Mouse (Mus musculus) heart, embryonic 10.5 days (tissue): ENCODE measurements around the gene Rgs12. TPM values are rescaled to one million over a fixed set of nuclear protein-coding genes. Genes with fewer than 3 reads are reported as not detected.

Source experiments
- DNase-seq: peaks from one replicate; pipeline ENCODE4 v3.0.0-alpha.2; 2017; ENCODE audit warnings: low spot score
- H3K27ac ChIP-seq: fragments of 300-500 bp; sonication (generic); 2 replicates; pipeline ENCODE4 v1.5.1; 2016; ENCODE audit warnings: mild to moderate bottlenecking
- H3K27me3 ChIP-seq: fragments of 300-500 bp; sonication (generic); 2 replicates; pipeline ENCODE4 v1.6.1; 2016; ENCODE audit warnings: mild to moderate bottlenecking; ENCODE audit not compliant: poor library complexity, insufficient read depth, severe bottlenecking
- H3K36me3 ChIP-seq: fragments of 300-500 bp; sonication (generic); 2 replicates; pipeline ENCODE4 v1.6.1; 2016; ENCODE audit warnings: mild to moderate bottlenecking, moderate library complexity
- H3K4me1 ChIP-seq: fragments of 300-500 bp; sonication (generic); 2 replicates; pipeline ENCODE4 v1.6.1; 2016; ENCODE audit warnings: mild to moderate bottlenecking
- H3K4me3 ChIP-seq: fragments of 300-500 bp; sonication (generic); 2 replicates; pipeline ENCODE4 v1.5.1; 2016; ENCODE audit warnings: mild to moderate bottlenecking, moderate library complexity
- H3K9me3 ChIP-seq: fragments of 300-500 bp; sonication (generic); 2 replicates; pipeline ENCODE4 v1.6.1; 2016; ENCODE audit warnings: mild to moderate bottlenecking, moderate library complexity
- WGBS: fragments of 180-500 bp; shearing (Covaris S2); methylation state at CpG from one replicate; pipeline ENCODE4 v1.1.7; 2016; 5-methylcytosine and 5-hydroxymethylcytosine counted together
- polyA plus RNA-seq: library from polyadenylated mRNA; unstranded; fragments of >200 nt; fragmentation: Nextera tagmentation; extraction: Ambion mirVana; gene quantifications from 2 replicates; pipeline ENCODE4 v1.2.1, GENCODE M21; 2016

Gene Rgs12
- polyA plus RNA-seq, 1 experiment from 2014 or later, result 32.8 TPM

DNA sequence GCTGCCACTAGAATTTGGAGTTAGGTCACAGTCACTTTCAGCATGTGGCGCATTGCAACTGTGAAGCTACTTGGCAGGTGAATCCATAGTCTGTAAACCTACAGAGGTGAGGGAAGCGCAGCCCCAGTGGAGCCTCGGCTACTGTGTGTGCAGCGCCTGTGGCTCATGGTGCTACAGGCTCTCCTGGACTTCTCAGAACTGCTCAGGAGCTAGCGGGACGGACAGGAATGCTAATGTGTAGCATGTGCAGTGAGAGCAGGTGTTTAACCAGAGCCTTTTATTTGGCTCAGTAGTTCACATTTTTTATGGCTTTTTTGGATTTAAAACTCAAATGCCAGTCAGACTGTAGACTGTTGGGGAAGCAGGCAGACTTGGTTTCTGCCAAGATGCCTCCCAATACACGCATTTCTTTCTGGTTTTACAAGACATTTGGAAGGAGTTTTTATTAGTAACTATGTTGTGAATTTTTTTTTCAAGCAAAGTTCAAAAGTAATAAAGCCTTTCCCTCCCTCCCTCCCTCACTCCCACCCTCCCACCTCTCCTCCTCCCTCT lies 54.4 kb downstream of the Rgs12 start:
- no peaks in the 10 kb centered on the region for H3K27me3 ChIP-seq
- H3K4me1 ChIP-seq, result peaks cover 23% of the 10 kb centered on the region
- H3K27ac ChIP-seq, result no peak overlapping the region
- no peak for DNase-seq
- WGBS, result 89% methylated on average over 7 of the region's 7 CpGs
- H3K4me3 ChIP-seq, result no peak overlapping the region
- H3K36me3 ChIP-seq, result peaks cover 38% of the 10 kb centered on the region
- H3K9me3 ChIP-seq, result no peaks in the 10 kb centered on the region

DNA sequence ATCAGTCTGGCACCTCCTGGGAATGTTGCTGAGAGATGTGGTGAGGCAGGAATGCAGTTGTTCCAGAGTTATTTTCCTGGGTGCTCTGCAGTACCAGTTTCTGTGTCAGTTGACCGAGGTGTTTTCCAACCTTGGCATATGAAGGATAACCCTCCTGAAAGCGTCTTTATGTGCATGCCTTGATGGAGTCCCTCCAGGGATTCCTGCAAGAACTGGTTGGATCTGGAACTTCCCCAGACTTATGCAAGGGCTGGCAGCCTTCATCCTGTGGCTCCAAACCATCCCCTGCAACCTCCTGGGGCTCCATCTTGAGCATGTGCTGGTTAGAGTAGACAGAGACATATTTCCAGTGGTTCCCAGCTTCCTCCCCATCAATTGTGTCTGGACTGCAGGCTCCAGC lies 55.5 kb downstream of the Rgs12 start:
- WGBS, result 84% methylated on average over 2 of the region's 2 CpGs
- no peak for DNase-seq
- peaks cover 27% of the 10 kb centered on the region for H3K4me1 ChIP-seq
- no peaks in the 10 kb centered on the region for H3K9me3 ChIP-seq
- H3K36me3 ChIP-seq, result peaks cover 40% of the 10 kb centered on the region
- H3K27ac ChIP-seq, result no peak overlapping the region
- no peaks in the 10 kb centered on the region for H3K27me3 ChIP-seq
- no peak overlapping the region for H3K4me3 ChIP-seq

DNA sequence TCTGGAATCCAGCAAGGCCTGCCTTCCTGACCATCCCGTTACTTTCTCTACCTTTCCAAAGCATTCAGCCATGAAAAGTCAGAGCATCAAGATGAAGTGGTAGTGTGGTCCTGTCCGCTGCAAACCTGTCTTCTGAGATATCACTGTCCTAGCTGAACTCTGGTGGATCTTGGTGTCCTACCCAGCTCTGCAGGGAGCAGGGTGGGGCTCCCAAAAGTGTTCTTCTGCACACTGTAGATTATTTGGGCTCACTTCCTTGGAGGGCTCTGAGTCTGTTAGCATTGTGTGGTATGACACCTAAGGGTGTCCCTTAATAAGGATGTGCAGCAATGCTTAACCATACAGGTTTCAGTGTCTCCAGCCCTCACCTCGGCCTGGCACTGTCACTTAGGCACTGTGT lies 56.4 kb downstream of the Rgs12 start:
- Histone ChIP-seq H3K36me3 (peaks cover 39% of the 10 kb centered on the region), H3K4me1 (peaks cover 27% of the 10 kb centered on the region), H3K27me3 (no peaks in the 10 kb centered on the region), H3K9me3 (no peaks in the 10 kb centered on the region), H3K27ac (no peak overlapping the region), H3K4me3 (no peak overlapping the region)
- DNase-seq, result no peak
- WGBS, result 86% methylated on average over 3 of the region's 3 CpGs

DNA sequence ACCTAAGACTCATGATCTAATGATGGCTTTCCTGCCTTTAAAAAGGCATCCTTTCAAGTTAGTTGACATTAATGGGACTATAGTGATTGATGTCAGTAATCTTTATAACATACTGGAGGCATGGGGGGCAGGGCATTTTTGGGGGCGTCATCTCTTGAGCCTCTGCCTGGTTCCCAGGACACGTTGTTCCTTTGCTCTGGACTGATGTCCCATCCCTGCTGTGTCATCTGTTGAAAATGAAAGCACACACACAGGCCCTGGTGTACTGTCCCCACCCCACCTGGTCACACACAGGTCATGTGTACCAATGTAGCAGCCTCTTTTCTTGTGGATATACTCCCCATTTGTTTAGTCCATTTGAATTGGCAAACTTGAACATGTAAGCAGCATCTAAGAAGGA lies 57.4 kb downstream of the Rgs12 start:
- Histone ChIP-seq H3K36me3 (peaks cover 40% of the 10 kb centered on the region), H3K4me3 (no peak overlapping the region), H3K4me1 (peaks cover 24% of the 10 kb centered on the region), H3K9me3 (no peaks in the 10 kb centered on the region), H3K27me3 (no peaks in the 10 kb centered on the region), H3K27ac (no peak overlapping the region)
- WGBS, result 89% methylated on average over 2 of the region's 2 CpGs
- no peak for DNase-seq

DNA sequence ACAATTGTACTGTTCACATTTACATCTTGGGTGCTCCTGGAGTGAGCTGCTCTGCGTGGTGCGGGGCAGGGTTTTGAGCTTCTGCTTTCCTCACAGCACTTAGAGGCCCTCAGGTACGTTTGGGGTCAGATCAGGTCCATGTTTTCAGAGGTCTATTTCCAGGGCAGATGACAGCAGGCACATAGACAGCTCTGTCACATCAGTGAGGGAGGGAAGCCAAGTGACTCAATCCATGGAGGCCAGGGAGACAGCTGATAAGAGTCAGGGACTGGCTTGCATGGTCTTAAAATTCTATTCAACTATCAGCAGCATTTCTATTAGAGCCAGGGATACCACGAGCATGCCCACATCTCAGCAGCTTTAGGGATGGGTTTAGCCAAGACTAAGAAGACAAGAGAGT lies 59.9 kb downstream of the Rgs12 start:
- no peak overlapping the region for H3K4me3 ChIP-seq
- WGBS, result 67% methylated on average over 4 of the region's 4 CpGs

DNA sequence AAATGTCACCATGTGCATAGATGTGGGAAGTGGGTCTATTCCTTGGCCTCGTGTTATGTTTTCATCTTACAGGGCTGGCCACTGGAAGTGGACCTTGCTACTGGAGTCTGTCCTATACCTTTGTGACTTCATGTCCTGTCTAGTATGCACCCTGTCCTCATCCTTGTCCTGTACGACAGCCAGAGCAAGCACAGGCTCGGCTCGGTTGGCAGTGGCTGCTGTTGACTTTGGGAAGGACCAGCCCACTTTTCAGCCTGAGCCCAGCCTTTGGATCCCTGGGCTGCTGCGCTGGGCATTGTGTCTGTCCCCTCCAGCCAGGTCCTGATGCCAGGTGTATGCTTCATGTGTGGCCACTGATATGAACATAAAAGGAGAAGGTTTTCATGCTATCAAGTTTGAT lies 61.4 kb downstream of the Rgs12 start:
- no peaks in the 10 kb centered on the region for H3K27me3 ChIP-seq
- peaks cover 26% of the 10 kb centered on the region for H3K36me3 ChIP-seq
- H3K27ac ChIP-seq, result no peak overlapping the region
- no peak for DNase-seq
- no peak overlapping the region for H3K4me3 ChIP-seq
- no peaks in the 10 kb centered on the region for H3K9me3 ChIP-seq
- WGBS, result 72% methylated on average over 5 of the region's 5 CpGs
- peaks cover 7% of the 10 kb centered on the region; the same call in 1 of the 2 replicates for H3K4me1 ChIP-seq

More for the DNA sequence above, 59.9 kb downstream of the Rgs12 start:
- H3K4me1 ChIP-seq, result peaks cover 9% of the 10 kb centered on the region; the same call in 1 of the 2 replicates
- no peak overlapping the region for H3K27ac ChIP-seq
- no peaks in the 10 kb centered on the region for H3K27me3 ChIP-seq
- H3K36me3 ChIP-seq, result peaks cover 33% of the 10 kb centered on the region
- H3K9me3 ChIP-seq, result no peaks in the 10 kb centered on the region
- DNase-seq, result no peak

DNA sequence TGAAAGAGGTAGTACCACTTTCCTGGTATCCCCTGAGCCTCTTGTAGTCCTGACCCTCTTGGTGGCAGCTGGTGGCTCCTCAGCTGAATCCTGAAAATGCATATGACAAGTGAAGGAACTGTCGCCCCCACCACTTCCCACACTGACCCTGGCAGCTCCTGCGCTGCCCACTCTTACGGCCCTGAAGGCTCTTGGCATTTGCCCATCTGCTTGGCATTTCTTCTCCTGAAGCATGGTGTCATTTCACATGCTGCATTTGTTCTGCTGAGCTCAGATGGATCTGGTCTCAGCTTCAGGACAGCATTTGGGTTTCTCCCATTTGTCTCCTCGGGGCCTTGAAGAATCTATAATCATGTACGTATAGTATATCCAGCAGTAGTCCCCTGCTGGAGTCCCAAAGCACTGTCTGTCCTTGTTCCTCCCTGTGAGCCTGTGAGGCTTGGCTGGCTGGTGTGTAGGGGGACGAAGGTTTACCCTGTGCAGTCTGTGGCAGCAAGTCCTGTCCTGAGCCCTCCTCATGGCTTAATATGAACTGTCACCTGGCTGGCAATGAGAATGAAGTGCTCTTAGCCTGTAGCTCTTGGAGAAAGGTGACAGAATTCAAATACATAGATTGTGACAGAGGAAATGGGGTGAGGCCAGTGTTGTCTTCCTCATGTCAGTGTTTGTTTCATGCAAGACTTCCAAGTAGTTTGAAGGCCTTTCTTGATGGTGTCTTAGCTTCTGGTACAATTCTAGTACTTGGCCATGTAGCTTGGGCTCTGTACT lies 62.1 kb downstream of the Rgs12 start:
- 94% methylated on average over 6 of the region's 6 CpGs for WGBS
- Histone ChIP-seq H3K27ac (no peak overlapping the region), H3K4me3 (no peak overlapping the region), H3K27me3 (no peaks in the 10 kb centered on the region), H3K4me1 (peaks cover 7% of the 10 kb centered on the region; the same call in 1 of the 2 replicates), H3K36me3 (peaks cover 20% of the 10 kb centered on the region), H3K9me3 (no peaks in the 10 kb centered on the region)
- DNase-seq, result no peak

DNA sequence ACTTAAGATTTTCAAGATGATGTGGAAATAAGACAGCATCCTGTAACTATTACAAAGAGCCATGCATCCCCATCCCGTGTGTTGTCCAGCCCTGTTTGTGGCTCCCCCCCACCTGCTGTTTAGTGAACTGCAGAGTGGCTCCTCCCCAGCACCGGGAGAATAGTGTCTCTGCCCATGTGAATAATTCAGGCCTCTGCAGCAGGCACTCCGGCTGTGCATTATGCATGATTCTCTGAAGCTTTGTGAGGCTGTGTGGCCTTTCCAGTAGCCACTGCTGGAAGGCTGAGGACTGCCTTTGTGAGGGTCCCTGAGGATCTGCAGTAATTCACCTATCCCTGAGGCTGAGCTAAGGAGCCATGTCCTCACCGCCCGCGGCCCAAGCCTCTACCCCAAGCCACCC lies 64.8 kb downstream of the Rgs12 start:
- H3K27me3 ChIP-seq, result no peaks in the 10 kb centered on the region
- H3K9me3 ChIP-seq, result no peaks in the 10 kb centered on the region
- no peak overlapping the region for H3K27ac ChIP-seq
- 83% methylated on average over 6 of the region's 6 CpGs for WGBS
- H3K4me1 ChIP-seq, result peaks cover 8% of the 10 kb centered on the region
- H3K36me3 ChIP-seq, result peaks cover 10% of the 10 kb centered on the region
- DNase-seq, result no peak
- H3K4me3 ChIP-seq, result no peak overlapping the region

DNA sequence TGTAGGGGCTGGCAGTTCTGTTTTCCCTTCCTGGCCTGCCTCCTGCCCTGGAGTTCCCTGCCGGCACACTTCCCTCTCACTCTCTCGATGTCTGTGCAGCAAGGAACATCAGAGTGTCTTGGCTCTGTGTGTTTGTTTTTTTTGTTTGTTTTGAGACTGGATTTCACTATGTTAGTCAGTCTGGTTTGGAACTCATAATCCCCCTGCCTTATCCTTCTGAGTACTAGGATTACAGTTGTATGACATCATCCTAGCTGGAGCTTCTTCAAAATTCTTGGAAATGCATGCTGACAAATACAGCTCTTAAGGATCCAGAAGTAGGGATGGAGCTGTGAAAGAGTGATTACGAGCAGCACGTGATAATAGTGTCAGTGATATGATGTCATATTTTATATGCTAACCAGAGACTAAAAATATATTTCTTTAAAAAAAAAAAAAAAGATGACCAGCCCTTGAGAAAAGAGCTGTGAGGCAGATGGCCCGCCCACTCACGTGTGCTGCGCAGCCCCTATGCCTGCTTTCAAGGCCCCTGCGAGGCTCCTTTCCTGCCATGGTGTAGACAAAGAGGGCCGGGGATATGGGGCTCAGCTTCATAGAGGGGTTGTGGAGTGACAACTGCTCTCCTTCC lies 70.5 kb downstream of the Rgs12 start:
- 75% methylated on average over 9 of the region's 9 CpGs for WGBS

DNA sequence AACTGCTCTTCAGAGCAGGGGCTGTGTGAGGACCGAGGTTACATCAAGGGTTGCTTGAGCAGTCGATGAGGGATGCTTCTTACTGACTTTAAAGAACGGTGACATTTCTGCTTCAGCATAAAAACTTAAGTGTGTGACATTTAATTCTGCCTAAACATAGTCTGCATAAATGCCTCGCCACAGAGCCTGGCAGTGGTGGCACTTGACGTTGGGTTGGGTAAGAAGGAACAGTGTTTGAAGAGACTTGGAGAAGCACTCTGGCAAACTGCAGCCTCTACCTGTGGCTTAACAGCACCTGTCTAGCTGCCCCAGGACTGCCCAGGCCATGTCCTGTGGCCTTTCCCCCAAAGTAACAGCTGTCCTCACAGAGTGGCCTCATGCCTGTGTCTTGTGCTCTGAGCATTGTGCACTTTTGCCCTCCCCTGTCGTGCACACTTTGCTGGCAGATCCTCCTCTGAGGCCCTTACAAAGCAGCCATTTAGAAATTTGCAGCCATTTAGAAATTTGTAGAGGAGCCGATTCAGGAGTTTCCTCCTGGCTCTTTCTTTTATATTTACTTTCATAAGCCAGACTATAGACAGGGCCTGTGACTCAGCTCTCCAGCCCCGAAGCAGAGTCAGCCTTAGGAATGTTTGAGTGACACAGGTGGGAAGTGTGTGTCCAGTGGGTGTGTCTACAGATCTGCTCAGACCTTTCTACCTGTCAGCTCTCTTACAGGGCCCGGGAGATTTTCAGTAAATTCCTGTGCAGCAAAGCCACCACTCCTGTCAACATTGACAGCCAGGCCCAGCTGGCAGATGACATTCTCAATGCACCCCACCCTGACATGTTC lies 71.4 kb downstream of the Rgs12 start:
- H3K27ac ChIP-seq, result no peak overlapping the region
- H3K4me1 ChIP-seq, result peaks cover 50% of the 10 kb centered on the region
- 83% methylated on average over 9 of the region's 9 CpGs for WGBS
- H3K4me3 ChIP-seq, result no peak overlapping the region
- no peaks in the 10 kb centered on the region for H3K9me3 ChIP-seq
- peaks cover 44% of the 10 kb centered on the region for H3K36me3 ChIP-seq
- DNase-seq, result no peak
- no peaks in the 10 kb centered on the region for H3K27me3 ChIP-seq

More for the DNA sequence above, 70.5 kb downstream of the Rgs12 start:
- Histone ChIP-seq H3K36me3 (peaks cover 38% of the 10 kb centered on the region), H3K4me1 (peaks cover 44% of the 10 kb centered on the region), H3K4me3 (no peak overlapping the region), H3K27ac (no peak overlapping the region), H3K27me3 (no peaks in the 10 kb centered on the region), H3K9me3 (no peaks in the 10 kb centered on the region)
- no peak for DNase-seq

DNA sequence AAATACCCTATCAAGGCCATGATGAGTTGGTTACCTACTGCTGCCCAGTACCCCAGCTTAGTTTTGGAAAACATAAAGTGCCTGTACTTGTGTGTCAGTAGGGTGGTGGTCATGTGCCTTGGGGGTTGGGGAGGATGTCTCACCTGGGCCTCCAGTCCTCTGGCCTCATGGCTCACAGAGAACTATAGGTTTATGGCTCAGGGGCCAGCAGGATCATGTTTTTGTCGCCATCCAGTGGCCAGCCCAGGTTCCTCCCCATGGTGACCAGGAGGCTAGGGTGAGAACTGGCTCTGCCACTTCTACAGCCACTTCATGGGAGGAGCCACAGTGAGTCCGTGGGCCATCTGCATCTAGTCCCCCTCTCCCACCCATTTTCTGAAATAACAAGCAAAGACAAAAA lies 75.7 kb downstream of the Rgs12 start:
- no peak for DNase-seq
- Histone ChIP-seq H3K9me3 (no peaks in the 10 kb centered on the region), H3K4me1 (peaks cover 45% of the 10 kb centered on the region), H3K27me3 (no peaks in the 10 kb centered on the region), H3K4me3 (no peak overlapping the region), H3K27ac (no peak overlapping the region), H3K36me3 (peaks cover 80% of the 10 kb centered on the region)
- 26% methylated on average over 2 of the region's 2 CpGs for WGBS

DNA sequence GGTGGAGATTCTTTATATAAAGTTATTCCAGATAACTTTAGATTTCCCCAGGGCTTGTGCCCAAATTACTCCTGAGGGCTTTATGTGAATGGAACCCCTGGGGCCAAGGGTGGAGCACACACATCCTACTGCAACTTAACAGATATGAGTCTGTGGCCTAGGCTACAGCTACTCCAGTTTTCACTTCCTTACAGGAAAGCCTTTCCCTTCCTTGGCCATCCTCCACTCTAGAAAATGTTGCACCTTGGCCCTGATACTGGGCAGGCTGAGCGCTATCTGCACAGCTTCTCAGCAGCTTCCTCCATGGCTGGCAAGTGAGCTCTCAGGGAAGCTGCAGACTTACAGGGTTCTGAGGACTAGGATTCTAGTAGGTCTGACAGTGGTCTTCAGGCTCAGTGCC lies 80.1 kb downstream of the Rgs12 start:
- Histone ChIP-seq H3K4me1 (peaks cover 19% of the 10 kb centered on the region), H3K27ac (no peak overlapping the region), H3K27me3 (no peaks in the 10 kb centered on the region), H3K9me3 (no peaks in the 10 kb centered on the region), H3K4me3 (no peak overlapping the region), H3K36me3 (peaks cover 93% of the 10 kb centered on the region)
- WGBS, result 97% methylated on average over 1 of the region's 1 CpGs
- DNase-seq, result no peak

DNA sequence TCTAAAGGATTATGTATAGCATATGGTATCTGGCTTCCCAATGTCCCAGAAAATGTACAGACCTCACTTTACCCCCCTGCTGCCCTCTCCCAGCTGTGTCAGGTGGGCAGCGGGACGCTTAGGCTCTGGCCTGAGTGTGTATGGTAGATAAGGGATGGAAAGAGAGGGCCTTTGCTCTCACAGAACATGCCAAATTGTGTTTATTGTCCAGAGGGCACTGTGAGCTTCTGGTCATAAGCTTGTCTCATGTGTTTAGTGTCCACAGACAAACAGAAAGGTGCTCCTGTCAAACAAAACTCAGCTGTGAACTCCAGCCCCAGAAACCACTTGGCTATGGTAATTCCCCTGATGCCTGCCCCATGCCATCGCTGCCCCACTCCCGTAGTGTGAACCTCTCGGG lies 80.5 kb downstream of the Rgs12 start:
- no peak overlapping the region for H3K27ac ChIP-seq
- H3K4me3 ChIP-seq, result no peak overlapping the region
- peaks cover 94% of the 10 kb centered on the region for H3K36me3 ChIP-seq
- H3K4me1 ChIP-seq, result peaks cover 16% of the 10 kb centered on the region; the same call in 1 of the 2 replicates
- H3K9me3 ChIP-seq, result no peaks in the 10 kb centered on the region
- no peak for DNase-seq
- 82% methylated on average over 5 of the region's 5 CpGs for WGBS
- no peaks in the 10 kb centered on the region for H3K27me3 ChIP-seq
